Mouse (Mus musculus) E14TG2a.4 (cell line): ENCODE measurements around the gene Tmem262.
A peak's percentile ranks its signal among the peaks of the same experiment; 100 is the strongest.

Experiments used
- H3K27me3 ChIP-seq: 2 replicates; pipeline ENCODE4 v1.6.1; 2014; ENCODE audit warnings: low read length, control low read depth; ENCODE audit not compliant: insufficient read depth
- H3K36me3 ChIP-seq: 2 replicates; pipeline ENCODE4 v1.6.1; 2014; ENCODE audit warnings: low read length, control low read depth; ENCODE audit not compliant: insufficient read depth
- H3K4me1 ChIP-seq: replicated peaks from 2 replicates; pipeline ENCODE4 v1.6.1; 2014; ENCODE audit warnings: low read depth, low read length, control low read depth
- H3K4me3 ChIP-seq: replicated peaks from 2 replicates; pipeline ENCODE4 v1.5.1; 2014; ENCODE audit warnings: mild to moderate bottlenecking, low read length
- H3K9me3 ChIP-seq: 2 replicates; pipeline ENCODE4 v1.6.1; 2014; ENCODE audit warnings: low read length, control low read depth
- CTCF ChIP-seq: conservative IDR thresholded peaks from 2 replicates; pipeline ENCODE4 v1.5.1; 2014; ENCODE audit warnings: low read length
- NANOG ChIP-seq: IDR thresholded peaks from 2 replicates; pipeline ENCODE4 v1.6.1; 2014; ENCODE audit warnings: borderline replicate concordance, low read length, mixed read lengths
- POU5F1 ChIP-seq: IDR thresholded peaks from 2 replicates; pipeline ENCODE4 v1.6.1; 2014; ENCODE audit warnings: low read length, borderline replicate concordance

The Tmem262 gene

DNA sequence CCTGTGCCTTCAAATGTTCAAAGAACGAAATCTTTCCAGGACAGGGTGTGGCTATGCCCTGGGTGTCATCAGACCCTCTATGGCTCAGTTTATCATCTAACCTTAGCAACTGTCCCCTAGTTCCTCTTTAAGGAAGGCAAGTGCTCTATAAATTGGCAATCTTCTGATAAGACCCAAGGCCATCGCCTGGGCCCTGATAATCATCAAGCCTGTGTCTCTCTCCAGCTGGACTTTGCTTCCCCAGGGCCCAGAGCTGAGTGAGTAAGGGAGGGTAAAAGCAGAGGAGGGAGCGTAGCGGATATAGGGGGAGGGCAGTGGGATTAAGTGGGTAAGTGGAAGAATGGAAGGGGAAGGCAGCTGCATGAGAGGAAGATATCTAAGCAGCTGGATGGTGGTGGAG is 24.6 kb downstream of the Tmem262 start:
- no peaks in the 10 kb centered on the region for H3K9me3 ChIP-seq
- no peak overlapping the region for H3K4me3 ChIP-seq
- H3K4me1 ChIP-seq, result peaks cover 57% of the 10 kb centered on the region
- peaks cover 54% of the 10 kb centered on the region for H3K36me3 ChIP-seq
- no peaks in the 10 kb centered on the region for H3K27me3 ChIP-seq
- TF ChIP-seq NANOG, result no peak
- no peak for TF ChIP-seq POU5F1
- TF ChIP-seq CTCF, result no peak

DNA sequence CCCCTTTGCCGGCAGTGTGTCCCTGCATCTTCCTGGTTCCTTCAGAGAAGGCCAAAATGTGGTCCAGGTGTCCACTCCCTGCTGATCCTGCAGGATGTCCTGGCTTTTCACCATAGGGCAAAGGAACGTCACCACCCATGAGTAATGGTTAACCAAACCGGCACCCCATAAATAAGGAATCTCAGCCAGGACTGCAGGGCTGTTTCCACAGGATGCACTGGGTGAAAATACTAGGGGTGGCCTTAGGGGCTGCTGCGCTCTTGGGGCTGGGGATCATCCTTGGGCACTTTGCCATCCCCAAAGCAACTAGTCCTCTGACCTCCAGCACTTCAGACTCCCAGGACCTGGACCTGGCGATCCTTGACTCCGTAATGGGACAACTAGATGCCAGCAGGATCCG is 25.8 kb downstream of the Tmem262 start, which contains the start of gene Naaladl1:
Naaladl1 (plus strand) TSS at position 197 of the 400 bp plus-strand sequence.
- no peaks in the 10 kb centered on the region for H3K9me3 ChIP-seq
- no peaks in the 10 kb centered on the region for H3K27me3 ChIP-seq
- H3K4me3 ChIP-seq, result no peak within 1 kb of the TSS
- peaks cover 48% of the 10 kb centered on the region for H3K36me3 ChIP-seq
- H3K4me1 ChIP-seq, result peaks cover 47% of the 10 kb centered on the region
- TF ChIP-seq POU5F1 (no peak), CTCF (no peak), NANOG (no peak)

- Histone ChIP-seq H3K27me3 (no peaks in the 10 kb centered on the region), H3K4me3 (no peak overlapping the region), H3K9me3 (no peaks in the 10 kb centered on the region), H3K4me1 (peaks cover 40% of the 10 kb centered on the region), H3K36me3 (peaks cover 76% of the 10 kb centered on the region)
- TF ChIP-seq NANOG, result no peak
- TF ChIP-seq CTCF, result no peak
- no peak for TF ChIP-seq POU5F1
Observed at GRCm38 (mm10) chr19:6113116-6113515, 33.3 kb downstream of the Tmem262 start.

DNA sequence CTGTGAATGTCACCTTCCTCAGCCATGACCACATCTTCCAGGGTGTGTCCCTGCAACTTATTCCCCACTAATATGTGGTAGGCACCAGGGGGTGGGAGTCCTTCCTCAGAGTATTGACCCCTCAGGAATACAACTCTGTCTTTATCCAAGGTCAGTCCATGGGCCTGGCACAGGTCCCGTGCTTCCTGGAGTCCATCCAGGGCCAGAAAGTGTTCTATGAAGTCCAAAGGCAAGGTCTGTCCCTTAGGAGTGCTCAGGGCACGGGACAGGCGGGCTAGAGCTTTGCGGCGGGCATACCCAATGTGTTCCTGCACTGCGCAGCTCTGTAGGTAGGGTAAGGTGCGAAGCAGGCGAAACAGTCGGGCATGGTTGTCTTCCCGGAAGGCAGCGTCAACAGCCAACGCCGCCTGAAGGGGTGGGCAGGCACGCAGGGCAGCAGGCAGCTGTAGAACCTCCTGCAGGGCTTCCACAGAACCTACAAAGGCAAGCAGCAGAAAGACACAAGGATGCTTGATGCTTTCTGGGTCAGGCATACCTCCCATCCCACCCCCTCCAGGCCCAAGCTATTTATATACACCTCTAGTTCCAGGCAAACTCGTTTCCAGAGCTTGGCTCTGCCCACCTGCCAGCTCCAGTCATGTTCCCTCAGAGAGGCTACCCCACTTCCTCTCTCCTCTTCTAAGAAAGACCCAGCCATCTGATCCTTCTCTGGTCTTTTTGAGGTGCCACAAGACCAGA is 36.4 kb downstream of the Tmem262 start:
- peaks cover 61% of the 10 kb centered on the region for H3K4me1 ChIP-seq
- TF ChIP-seq NANOG (no peak), POU5F1 (no peak), CTCF (no peak)
- peaks cover 63% of the 10 kb centered on the region for H3K36me3 ChIP-seq
- no peaks in the 10 kb centered on the region for H3K27me3 ChIP-seq
- H3K9me3 ChIP-seq, result no peaks in the 10 kb centered on the region
- H3K4me3 ChIP-seq, result peak overlapping the region; percentile 95

DNA sequence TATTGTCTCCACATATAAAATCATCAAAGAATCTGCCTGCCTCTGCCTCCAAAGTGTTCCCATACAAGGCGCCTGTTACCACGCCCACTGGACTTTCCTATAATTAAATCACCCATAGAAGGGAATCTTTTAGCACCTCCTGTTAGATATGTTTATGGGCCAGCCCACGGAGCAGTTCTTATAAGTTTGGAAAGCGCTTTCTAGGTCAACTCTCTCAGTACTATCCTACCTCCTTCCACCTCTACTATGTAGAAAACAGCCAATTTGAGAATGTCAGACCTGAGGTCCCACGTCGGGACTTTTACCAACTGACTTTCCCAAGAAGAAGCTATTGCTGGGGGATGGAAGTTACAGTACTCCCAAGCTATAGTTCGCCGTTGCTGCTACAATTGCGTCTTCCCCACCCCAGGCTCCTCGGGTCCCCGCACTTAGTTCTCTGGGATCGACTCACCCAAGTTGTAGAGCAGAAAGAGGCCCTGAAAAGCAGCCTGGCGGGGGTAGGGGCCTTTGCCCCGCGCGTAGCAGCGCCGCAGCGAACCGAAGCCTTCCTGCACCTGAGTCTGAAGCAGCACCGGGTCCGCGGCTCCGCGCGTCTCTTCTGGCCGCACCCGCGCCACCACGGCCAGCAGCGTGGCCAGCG is 37.6 kb downstream of the Tmem262 start:
- TF ChIP-seq NANOG (no peak), POU5F1 (no peak), CTCF (no peak)

GRCm38 (mm10) chr19:6117986-6118676 is 38.3 kb downstream of the Tmem262 start, which contains the start of gene Sac3d1:
TSS of gene Sac3d1 (minus strand) at chr19:6118650.
- H3K4me3 ChIP-seq, result peak within 1 kb of the TSS; percentile 95
- H3K36me3 ChIP-seq, result peaks cover 44% of the 10 kb centered on the region
- H3K9me3 ChIP-seq, result no peaks in the 10 kb centered on the region
- peaks cover 78% of the 10 kb centered on the region for H3K4me1 ChIP-seq
- H3K27me3 ChIP-seq, result no peaks in the 10 kb centered on the region
- no peak for TF ChIP-seq NANOG
- TF ChIP-seq POU5F1, result no peak
- no peak for TF ChIP-seq CTCF

More for the DNA sequence above, 37.6 kb downstream of the Tmem262 start:
- H3K4me3 ChIP-seq, result peak overlapping the region; percentile 95
- no peaks in the 10 kb centered on the region for H3K27me3 ChIP-seq
- peaks cover 51% of the 10 kb centered on the region for H3K36me3 ChIP-seq
- H3K9me3 ChIP-seq, result no peaks in the 10 kb centered on the region
- H3K4me1 ChIP-seq, result peaks cover 73% of the 10 kb centered on the region

DNA sequence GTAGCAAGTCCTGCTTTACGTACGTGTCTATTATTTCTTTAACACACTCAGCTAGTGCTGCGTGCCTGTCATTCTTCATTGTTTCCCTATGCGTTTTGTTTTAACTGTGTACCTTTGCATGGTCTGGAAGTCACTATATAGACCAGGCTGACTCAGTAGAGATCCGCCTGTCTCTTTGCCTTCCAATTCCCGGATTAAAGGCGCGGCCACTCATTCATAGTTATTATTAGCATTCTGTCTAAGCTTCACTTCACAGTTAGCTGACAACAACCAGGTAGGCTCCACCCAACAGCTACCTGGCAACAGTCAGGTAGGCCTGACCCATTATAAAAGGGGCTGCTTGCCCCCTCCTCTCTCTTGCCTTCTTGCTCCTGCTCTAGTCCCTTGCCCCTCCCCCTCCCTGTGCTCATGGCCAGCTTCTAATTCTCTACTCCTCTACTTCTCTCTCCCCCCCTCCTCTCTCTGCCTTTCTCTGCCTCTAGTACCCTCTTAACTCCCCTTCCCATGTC is 38.9 kb downstream of the Tmem262 start:
- H3K9me3 ChIP-seq, result no peaks in the 10 kb centered on the region
- peak overlapping the region; percentile 95 for H3K4me3 ChIP-seq
- H3K27me3 ChIP-seq, result no peaks in the 10 kb centered on the region
- H3K4me1 ChIP-seq, result peaks cover 84% of the 10 kb centered on the region
- TF ChIP-seq NANOG (no peak), POU5F1 (no peak), CTCF (no peak)
- peaks cover 38% of the 10 kb centered on the region for H3K36me3 ChIP-seq

DNA sequence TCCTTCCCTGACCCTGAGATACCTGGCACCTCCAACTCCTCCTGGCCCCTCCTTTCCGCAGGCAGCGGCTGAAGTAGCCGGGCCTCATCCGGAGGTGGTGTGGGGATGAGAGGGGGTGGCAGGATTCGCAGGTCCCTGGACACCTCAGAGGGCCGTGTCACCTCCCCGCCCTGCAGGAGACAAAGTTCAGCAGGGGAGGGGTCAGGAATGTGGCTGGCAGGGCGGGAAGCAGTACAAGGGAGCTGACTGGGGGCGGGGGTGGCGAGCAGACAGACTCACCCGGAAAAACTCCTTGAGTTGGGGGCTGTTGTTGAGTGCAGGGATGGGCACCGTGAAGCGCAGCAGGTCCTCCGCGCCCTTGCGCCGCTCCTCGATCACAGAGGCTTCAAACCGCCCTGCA is 41.9 kb downstream of the Tmem262 start:
- Histone ChIP-seq H3K4me3 (peak overlapping the region; percentile 62), H3K36me3 (peaks cover 8% of the 10 kb centered on the region), H3K27me3 (no peaks in the 10 kb centered on the region), H3K9me3 (no peaks in the 10 kb centered on the region), H3K4me1 (peaks cover 71% of the 10 kb centered on the region)
- no peak for TF ChIP-seq NANOG
- no peak for TF ChIP-seq POU5F1
- no peak for TF ChIP-seq CTCF

GRCm38 (mm10) chr19:6123330-6123729 is 43.5 kb downstream of the Tmem262 start:
- H3K9me3 ChIP-seq, result no peaks in the 10 kb centered on the region
- TF ChIP-seq CTCF, result no peak
- no peak for TF ChIP-seq NANOG
- TF ChIP-seq POU5F1, result no peak
- peaks cover 68% of the 10 kb centered on the region for H3K4me1 ChIP-seq
- no peak overlapping the region for H3K4me3 ChIP-seq
- H3K27me3 ChIP-seq, result no peaks in the 10 kb centered on the region
- 0 out of 2 replicates have a peak, but pooled peaks cover 6% of the 10 kb centered on the region for H3K36me3 ChIP-seq
